Mouse (Mus musculus) MEL (cell line): ENCODE measurements at regions not wholly inside any gene's neighbourhood (a gene's known extent, or its start where the extent isn't known, plus 50 kb on each side); places are given as distances from the start of the nearest gene placed in this dataset.

Experiments used
- DNase-seq: peaks from one replicate; pipeline ENCODE4 v3.0.0; 2011; ENCODE audit warnings: low read depth, low spot score
- H3K27ac ChIP-seq: 2 replicates; pipeline ENCODE4 v1.5.1; 2012; ENCODE audit warnings: low read depth, mild to moderate bottlenecking, control low read depth, low read length, moderate library complexity; ENCODE audit not compliant: control insufficient read depth
- H3K27me3 ChIP-seq, 2 experiments: fragments of 150-350 bp in 1 of 2; sonication (generic) in 1 of 2; 2 replicates each; pipeline ENCODE4 v1.6.1; 2012; ENCODE audit warnings: low read length in 2 of 2, mild to moderate bottlenecking in 2 of 2, improper control_type of control experiment in 1 of 2, moderate library complexity in 1 of 2; ENCODE audit not compliant: insufficient read depth in 2 of 2, control insufficient read depth in 1 of 2
- H3K36me3 ChIP-seq, 2 experiments: 2 replicates each; pipeline ENCODE4 v1.6.1; 2012 to 2014; ENCODE audit warnings: low read length in 2 of 2, improper control_type of control experiment in 1 of 2, inconsistent platforms in 1 of 2, mild to moderate bottlenecking in 1 of 2; ENCODE audit not compliant: insufficient read depth in 2 of 2, control insufficient read depth in 1 of 2
- H3K4me1 ChIP-seq, 2 experiments: fragments of 150-350 bp in 1 of 2; sonication (generic) in 1 of 2; 2 replicates each; pipeline ENCODE4 v1.6.1; 2012; ENCODE audit warnings: low read length in 2 of 2, improper control_type of control experiment in 1 of 2, mild to moderate bottlenecking in 1 of 2; ENCODE audit not compliant: insufficient read depth in 2 of 2, control insufficient read depth in 1 of 2
- H3K4me3 ChIP-seq, 2 experiments: fragments of 150-350 bp in 1 of 2; sonication (generic) in 1 of 2; 2 replicates each; pipeline ENCODE4 v1.5.1; 2012; ENCODE audit warnings: low read depth in 2 of 2, low read length in 2 of 2, mild to moderate bottlenecking in 2 of 2, moderate library complexity in 2 of 2, control low read depth in 1 of 2, improper control_type of control experiment in 1 of 2; ENCODE audit not compliant: control insufficient read depth in 1 of 2, insufficient read depth in 1 of 2
- H3K79me2 ChIP-seq: 2 replicates; pipeline ENCODE4 v1.6.1; 2012; ENCODE audit warnings: mild to moderate bottlenecking, low read length, moderate library complexity; ENCODE audit not compliant: control insufficient read depth, poor library complexity, insufficient read depth
- H3K9ac ChIP-seq: 2 replicates; pipeline ENCODE4 v1.6.1; 2012; ENCODE audit warnings: low read depth, mild to moderate bottlenecking, control low read depth, low read length, moderate library complexity; ENCODE audit not compliant: control insufficient read depth, poor library complexity, severe bottlenecking
- H3K9me3 ChIP-seq: fragments of 150-350 bp; sonication (generic); replicated peaks from 2 replicates; pipeline ENCODE4 v1.6.1; 2012; ENCODE audit warnings: mild to moderate bottlenecking, low read length, improper control_type of control experiment, moderate library complexity; ENCODE audit not compliant: insufficient read depth
- BHLHE40 ChIP-seq: IDR thresholded peaks from 2 replicates; pipeline ENCODE4 v1.6.1; 2012; ENCODE audit warnings: low read depth, mild to moderate bottlenecking, inconsistent platforms, low read length, improper control_type of control experiment, borderline replicate concordance
- CHD1 ChIP-seq: IDR thresholded peaks from 2 replicates; pipeline ENCODE4 v1.6.1; 2012; ENCODE audit warnings: low read depth, mild to moderate bottlenecking, inconsistent platforms, low read length, improper control_type of control experiment
- CHD2 ChIP-seq: IDR thresholded peaks from 2 replicates; pipeline ENCODE4 v1.6.1; 2011; ENCODE audit warnings: low read length, improper control_type of control experiment
- E2F4 ChIP-seq: IDR thresholded peaks from 2 replicates; pipeline ENCODE4 v1.6.1; 2011; ENCODE audit warnings: low read depth, low read length, improper control_type of control experiment, borderline replicate concordance
- EP300 ChIP-seq, 2 experiments: IDR thresholded peaks; 2 replicates each; pipeline ENCODE4 v1.6.1; 2011; ENCODE audit warnings: improper control_type of control experiment in 2 of 2, low read length in 2 of 2, low read depth in 1 of 2, mild to moderate bottlenecking in 1 of 2
- ETS1 ChIP-seq: IDR thresholded peaks from 2 replicates; pipeline ENCODE4 v1.6.1; 2012; ENCODE audit warnings: low read depth, mild to moderate bottlenecking, inconsistent platforms, low read length, improper control_type of control experiment, moderate library complexity
- HCFC1 ChIP-seq: IDR thresholded peaks from 2 replicates; pipeline ENCODE4 v1.6.1; 2012; ENCODE audit warnings: low read depth, mild to moderate bottlenecking, inconsistent platforms, low read length, improper control_type of control experiment, moderate library complexity
- JUND ChIP-seq: IDR thresholded peaks from 2 replicates; pipeline ENCODE4 v1.6.1; 2011; ENCODE audit warnings: low read depth, mild to moderate bottlenecking, improper control_type of control experiment, low read length
- KAT2A ChIP-seq: conservative IDR thresholded peaks from 2 replicates; pipeline ENCODE4 v1.6.1; 2012; ENCODE audit warnings: low read depth, low read length, improper control_type of control experiment, inconsistent platforms
- MAFK ChIP-seq: IDR thresholded peaks from 2 replicates; pipeline ENCODE4 v1.6.1; 2011; ENCODE audit warnings: low read depth, mild to moderate bottlenecking, low read length, improper control_type of control experiment, borderline replicate concordance
- MEF2A ChIP-seq: IDR thresholded peaks from 2 replicates; pipeline ENCODE4 v1.6.1; 2014; ENCODE audit warnings: low read depth, mild to moderate bottlenecking, inconsistent platforms, low read length, improper control_type of control experiment; ENCODE audit not compliant: poor library complexity, insufficient replicate concordance, severe bottlenecking; ENCODE audit errors: extremely low read depth
- NELFE ChIP-seq: IDR thresholded peaks from 2 replicates; pipeline ENCODE4 v1.6.1; 2011; ENCODE audit warnings: low read depth, low read length, improper control_type of control experiment
- NRF1 ChIP-seq: IDR thresholded peaks from 2 replicates; pipeline ENCODE4 v1.6.1; 2014; ENCODE audit warnings: low read depth, mild to moderate bottlenecking, inconsistent platforms, low read length, improper control_type of control experiment, moderate library complexity; ENCODE audit not compliant: poor library complexity, insufficient read depth, severe bottlenecking
- POLR2AphosphoS5 ChIP-seq: IDR thresholded peaks from 2 replicates; pipeline ENCODE4 v1.6.1; 2012; ENCODE audit warnings: low read depth, borderline replicate concordance, mild to moderate bottlenecking, inconsistent platforms, low read length, moderate library complexity, mixed read lengths
- RAD21 ChIP-seq: IDR thresholded peaks from 2 replicates; pipeline ENCODE4 v1.6.1; 2011; ENCODE audit warnings: mild to moderate bottlenecking, low read depth, low read length, improper control_type of control experiment
- SIN3A ChIP-seq: IDR thresholded peaks from 2 replicates; pipeline ENCODE4 v1.6.1; 2012; ENCODE audit warnings: low read length, improper control_type of control experiment, inconsistent platforms
- TAL1 ChIP-seq: IDR thresholded peaks from 2 replicates; pipeline ENCODE4 v1.6.1; 2012; ENCODE audit warnings: mild to moderate bottlenecking, inconsistent platforms, low read length, moderate library complexity, mixed read lengths
- USF2 ChIP-seq, 2 experiments: IDR thresholded peaks; 2 replicates each; pipeline ENCODE4 v1.6.1; 2011 to 2012; ENCODE audit warnings: improper control_type of control experiment in 2 of 2, low read length in 2 of 2, borderline replicate concordance in 1 of 2, inconsistent platforms in 1 of 2, low read depth in 1 of 2, mild to moderate bottlenecking in 1 of 2; ENCODE audit not compliant: insufficient read depth in 1 of 2
- ZC3H11A ChIP-seq: IDR thresholded peaks from 2 replicates; pipeline ENCODE4 v1.6.1; 2012; ENCODE audit warnings: low read depth, mild to moderate bottlenecking, inconsistent platforms, low read length, improper control_type of control experiment
- ZKSCAN1 ChIP-seq: IDR thresholded peaks from 2 replicates; pipeline ENCODE4 v1.6.1; 2012; ENCODE audit warnings: low read depth, mild to moderate bottlenecking, inconsistent platforms, low read length, improper control_type of control experiment, moderate library complexity

- TF ChIP-seq USF2 (IDR thresholded peaks at IDR 0.05; ENCODE audit: borderline replicate concordance in 1 of 2, insufficient read depth in 1 of 2, low read depth in 1 of 2, low read length in 2 of 2) (no peak), CHD2 (no peak), MEF2A (no peak), ZKSCAN1 (no peak), E2F4 (no peak), NELFE (no peak), MAFK (no peak), POLR2AphosphoS5 (no peak), HCFC1 (no peak), TAL1 (no peak), ZC3H11A (no peak), SIN3A (no peak), NRF1 (no peak), KAT2A (no peak), CHD1 (no peak), JUND (no peak), RAD21 (no peak)
- Histone ChIP-seq H3K27ac (no peak overlapping the region), H3K4me3 (no peak overlapping the region), H3K36me3 (no peaks in the 10 kb centered on the region), H3K4me1 (no peaks in the 10 kb centered on the region), H3K79me2 (no peaks in the 10 kb centered on the region), H3K9ac (no peak overlapping the region), H3K9me3 (no peaks in the 10 kb centered on the region), H3K27me3 (peaks cover 2 to 4% of the 10 kb centered on the region in 2 experiments; a peak in 3 of 4 replicates)
- no peak for DNase-seq
These were observed 61.4 kb upstream of the Tfpi start for GRCm38 (mm10) chr2:84537957-84538356.

GRCm38 (mm10) chr2:84531215-84531614 lies 54.6 kb upstream of the Tfpi start:
- H3K79me2 ChIP-seq, result no peaks in the 10 kb centered on the region
- H3K4me1 ChIP-seq, result no peaks in the 10 kb centered on the region
- no peaks in the 10 kb centered on the region for H3K36me3 ChIP-seq
- H3K4me3 ChIP-seq, result no peak overlapping the region
- no peaks in the 10 kb centered on the region for H3K9me3 ChIP-seq
- H3K9ac ChIP-seq, result no peak overlapping the region
- H3K27ac ChIP-seq, result no peak overlapping the region
- no peak for TF ChIP-seq SIN3A
- TF ChIP-seq EP300 (IDR thresholded peaks at IDR 0.05; ENCODE audit: low read depth in 1 of 2, low read length in 2 of 2), result no peak
- TF ChIP-seq ETS1, result no peak
- TF ChIP-seq BHLHE40, result no peak
- no peak for TF ChIP-seq POLR2AphosphoS5
- TF ChIP-seq, all 39 proteins: peak for 0
- H3K27me3 ChIP-seq, result 0 out of 4 replicates have a peak, but pooled peaks cover 0 to 1% of the 10 kb centered on the region in 2 experiments
- peak; percentile 16 for DNase-seq
